Mouse (Mus musculus): Measurements from ENCODE around the gene Ttll1. TPM values are rescaled to one million over a fixed set of nuclear protein-coding genes. Genes with fewer than 3 reads are reported as not detected.
"Not testable (repeated sequence)": the region's sequence is repeated elsewhere in the genome, so short reads cannot be mapped to it uniquely, and the experiment has no call there.

Ttll1 gene
- polyA plus RNA-seq, 1 experiment from 2014 or later: 27.3 TPM

GRCm38 (mm10) chr15:83464905-83465650 is 45.6 kb downstream of the Ttll1 start:
- no peak for ATAC-seq (ENCODE audit: low FRiP score, low TSS enrichment)

GRCm38 (mm10) chr15:83464083-83464904 is 46.4 kb downstream of the Ttll1 start, which contains the start of gene Pacsin2:
Pacsin2 (minus strand) TSS chr15:83464606.
- peak within 1 kb of the TSS; percentile 95 for H3K4me2 ChIP-seq (replicated peaks; ENCODE audit: low read depth, low read length)
- WGBS: under 1% methylated on average over 66 of the region's 88 CpGs
- H3K4me3 ChIP-seq (ENCODE audit: low read length): peak within 1 kb of the TSS; percentile 84
- H3K9ac ChIP-seq (replicated peaks; ENCODE audit: low read length): peak within 1 kb of the TSS; percentile 92
- H3K27me3 ChIP-seq (ENCODE audit: insufficient read depth, low read length): no peaks in the 10 kb centered on the region
- ATAC-seq (ENCODE audit: low FRiP score, low TSS enrichment): peak; percentile 99
- peak within 1 kb of the TSS; percentile 77 for H3K27ac ChIP-seq (ENCODE audit: low read length)
- H3K4me1 ChIP-seq (ENCODE audit: insufficient read depth, low read length): peaks cover 20% of the 10 kb centered on the region
- H3K36me3 ChIP-seq (ENCODE audit: insufficient read depth, low read length): no peaks in the 10 kb centered on the region
- no peaks in the 10 kb centered on the region for H3K9me3 ChIP-seq (ENCODE audit: low read length)

More at GRCm38 (mm10) chr15:83464905-83465650, 45.6 kb downstream of the Ttll1 start:
- peak overlapping the region; percentile 84 for H3K4me3 ChIP-seq (ENCODE audit: low read length)
- H3K27me3 ChIP-seq (ENCODE audit: insufficient read depth, low read length): no peaks in the 10 kb centered on the region
- H3K9me3 ChIP-seq (ENCODE audit: low read length): no peaks in the 10 kb centered on the region
- no peak overlapping the region for H3K9ac ChIP-seq (replicated peaks; ENCODE audit: low read length)
- H3K36me3 ChIP-seq (ENCODE audit: insufficient read depth, low read length): no peaks in the 10 kb centered on the region
- H3K27ac ChIP-seq (ENCODE audit: low read length): 0 out of 2 replicates have a peak overlapping the region, but pooled peaks have one; percentile 2
- peak overlapping the region; percentile 95 for H3K4me2 ChIP-seq (replicated peaks; ENCODE audit: low read depth, low read length)
- WGBS: 77% methylated on average over 19 of the region's 19 CpGs
- peaks cover 20% of the 10 kb centered on the region for H3K4me1 ChIP-seq (ENCODE audit: insufficient read depth, low read length)

GRCm38 (mm10) chr15:83463369-83464082 is 47.2 kb downstream of the Ttll1 start:
- H3K27me3 ChIP-seq (ENCODE audit: insufficient read depth, low read length): no peaks in the 10 kb centered on the region
- no peaks in the 10 kb centered on the region for H3K9me3 ChIP-seq (ENCODE audit: low read length)
- WGBS: 5% methylated on average over 17 of the region's 17 CpGs
- H3K4me3 ChIP-seq (ENCODE audit: low read length): peak overlapping the region; percentile 84
- peak overlapping the region; percentile 92 for H3K9ac ChIP-seq (replicated peaks; ENCODE audit: low read length)
- no peaks in the 10 kb centered on the region for H3K36me3 ChIP-seq (ENCODE audit: insufficient read depth, low read length)
- peaks cover 20% of the 10 kb centered on the region for H3K4me1 ChIP-seq (ENCODE audit: insufficient read depth, low read length)
- peak overlapping the region; percentile 95 for H3K4me2 ChIP-seq (replicated peaks; ENCODE audit: low read depth, low read length)
- H3K27ac ChIP-seq (ENCODE audit: low read length): peak overlapping the region; percentile 77
- ATAC-seq (ENCODE audit: low FRiP score, low TSS enrichment): no peak; the same call in 1 of the 2 replicates

GRCm38 (mm10) chr15:83462349-83462748 is 48.3 kb downstream of the Ttll1 start:
- ATAC-seq (ENCODE audit: low FRiP score, low TSS enrichment); H3K36me3 ChIP-seq (ENCODE audit: insufficient read depth, low read length); H3K9me3 ChIP-seq (ENCODE audit: low read length); H3K9ac ChIP-seq (replicated peaks; ENCODE audit: low read length); H3K27ac ChIP-seq (ENCODE audit: low read length); H3K27me3 ChIP-seq (ENCODE audit: insufficient read depth, low read length): not testable (repeated sequence)
- WGBS: 68% methylated on average over 8 of the region's 8 CpGs
- Histone ChIP-seq H3K4me1 (ENCODE audit: insufficient read depth, low read length) (peaks cover 19% of the 10 kb centered on the region), H3K4me2 (replicated peaks; ENCODE audit: low read depth, low read length) (peak overlapping the region; percentile 95), H3K4me3 (ENCODE audit: low read length) (peak overlapping the region; percentile 84; the same call in 1 of the 2 replicates)

GRCm38 (mm10) chr15:83460891-83461290 is 49.8 kb downstream of the Ttll1 start:
- no peaks in the 10 kb centered on the region for H3K9me3 ChIP-seq (ENCODE audit: low read length)
- H3K4me2 ChIP-seq (replicated peaks; ENCODE audit: low read depth, low read length): no peak overlapping the region
- H3K4me1 ChIP-seq (ENCODE audit: insufficient read depth, low read length): peaks cover 9% of the 10 kb centered on the region
- ATAC-seq (ENCODE audit: low FRiP score, low TSS enrichment): no peak
- no peaks in the 10 kb centered on the region for H3K36me3 ChIP-seq (ENCODE audit: insufficient read depth, low read length)
- no peak overlapping the region for H3K27ac ChIP-seq (ENCODE audit: low read length)
- no peak overlapping the region for H3K4me3 ChIP-seq (ENCODE audit: low read length)
- WGBS: 75% methylated on average over 3 of the region's 3 CpGs
- no peaks in the 10 kb centered on the region for H3K27me3 ChIP-seq (ENCODE audit: insufficient read depth, low read length)
- no peak overlapping the region for H3K9ac ChIP-seq (replicated peaks; ENCODE audit: low read length)

- Histone ChIP-seq H3K27ac (ENCODE audit: low read length) (no peak overlapping the region), H3K9ac (replicated peaks; ENCODE audit: low read length) (no peak overlapping the region), H3K4me2 (replicated peaks; ENCODE audit: low read depth, low read length) (no peak overlapping the region), H3K27me3 (ENCODE audit: insufficient read depth, low read length) (no peaks in the 10 kb centered on the region), H3K4me1 (ENCODE audit: insufficient read depth, low read length) (peaks cover 13% of the 10 kb centered on the region), H3K36me3 (ENCODE audit: insufficient read depth, low read length) (no peaks in the 10 kb centered on the region), H3K4me3 (ENCODE audit: low read length) (no peak overlapping the region), H3K9me3 (ENCODE audit: low read length) (no peaks in the 10 kb centered on the region)
- no peak for ATAC-seq (ENCODE audit: low FRiP score, low TSS enrichment)
- 100% methylated on average over 1 of the region's 1 CpGs for WGBS
Measured at GRCm38 (mm10) chr15:83457541-83457940, 53.2 kb downstream of the Ttll1 start.

- H3K27me3 ChIP-seq (ENCODE audit: insufficient read depth, low read length): no peaks in the 10 kb centered on the region
- ATAC-seq (ENCODE audit: low FRiP score, low TSS enrichment): no peak
- H3K4me3 ChIP-seq (ENCODE audit: low read length): no peak overlapping the region
- H3K9ac ChIP-seq (replicated peaks; ENCODE audit: low read length): no peak overlapping the region
- H3K27ac ChIP-seq (ENCODE audit: low read length): no peak overlapping the region
- 84% methylated on average over 5 of the region's 5 CpGs for WGBS
- no peaks in the 10 kb centered on the region for H3K9me3 ChIP-seq (ENCODE audit: low read length)
- H3K4me2 ChIP-seq (replicated peaks; ENCODE audit: low read depth, low read length): no peak overlapping the region
- no peaks in the 10 kb centered on the region for H3K36me3 ChIP-seq (ENCODE audit: insufficient read depth, low read length)
- peaks cover 29% of the 10 kb centered on the region for H3K4me1 ChIP-seq (ENCODE audit: insufficient read depth, low read length)
Measured at GRCm38 (mm10) chr15:83455637-83456036, 55.1 kb downstream of the Ttll1 start.

- Histone ChIP-seq H3K4me2 (replicated peaks; ENCODE audit: low read depth, low read length) (no peak overlapping the region), H3K9me3 (ENCODE audit: low read length) (no peaks in the 10 kb centered on the region), H3K27ac (ENCODE audit: low read length) (peak overlapping the region; percentile 58; the same call in 1 of the 2 replicates), H3K9ac (replicated peaks; ENCODE audit: low read length) (no peak overlapping the region), H3K36me3 (ENCODE audit: insufficient read depth, low read length) (no peaks in the 10 kb centered on the region), H3K4me3 (ENCODE audit: low read length) (no peak overlapping the region), H3K27me3 (ENCODE audit: insufficient read depth, low read length) (no peaks in the 10 kb centered on the region), H3K4me1 (ENCODE audit: insufficient read depth, low read length) (peaks cover 29% of the 10 kb centered on the region)
- 35% methylated on average over 3 of the region's 3 CpGs for WGBS
- 0 out of 2 replicates have a peak, but pooled peaks have one; percentile 55 for ATAC-seq (ENCODE audit: low FRiP score, low TSS enrichment)
Measured at GRCm38 (mm10) chr15:83455034-83455433, 55.7 kb downstream of the Ttll1 start.

GRCm38 (mm10) chr15:83454419-83454818 is 56.3 kb downstream of the Ttll1 start:
- no peaks in the 10 kb centered on the region for H3K36me3 ChIP-seq (ENCODE audit: insufficient read depth, low read length)
- H3K9ac ChIP-seq (replicated peaks; ENCODE audit: low read length): no peak overlapping the region
- ATAC-seq (ENCODE audit: low FRiP score, low TSS enrichment): no peak
- H3K4me3 ChIP-seq (ENCODE audit: low read length): no peak overlapping the region
- no peaks in the 10 kb centered on the region for H3K27me3 ChIP-seq (ENCODE audit: insufficient read depth, low read length)
- H3K9me3 ChIP-seq (ENCODE audit: low read length): no peaks in the 10 kb centered on the region
- H3K4me2 ChIP-seq (replicated peaks; ENCODE audit: low read depth, low read length): no peak overlapping the region
- peaks cover 29% of the 10 kb centered on the region for H3K4me1 ChIP-seq (ENCODE audit: insufficient read depth, low read length)
- 74% methylated on average over 7 of the region's 7 CpGs for WGBS
- peak overlapping the region; percentile 58; the same call in 1 of the 2 replicates for H3K27ac ChIP-seq (ENCODE audit: low read length)
